Mouse (Mus musculus): ENCODE results near the gene Eef1akmt1.

DNA sequence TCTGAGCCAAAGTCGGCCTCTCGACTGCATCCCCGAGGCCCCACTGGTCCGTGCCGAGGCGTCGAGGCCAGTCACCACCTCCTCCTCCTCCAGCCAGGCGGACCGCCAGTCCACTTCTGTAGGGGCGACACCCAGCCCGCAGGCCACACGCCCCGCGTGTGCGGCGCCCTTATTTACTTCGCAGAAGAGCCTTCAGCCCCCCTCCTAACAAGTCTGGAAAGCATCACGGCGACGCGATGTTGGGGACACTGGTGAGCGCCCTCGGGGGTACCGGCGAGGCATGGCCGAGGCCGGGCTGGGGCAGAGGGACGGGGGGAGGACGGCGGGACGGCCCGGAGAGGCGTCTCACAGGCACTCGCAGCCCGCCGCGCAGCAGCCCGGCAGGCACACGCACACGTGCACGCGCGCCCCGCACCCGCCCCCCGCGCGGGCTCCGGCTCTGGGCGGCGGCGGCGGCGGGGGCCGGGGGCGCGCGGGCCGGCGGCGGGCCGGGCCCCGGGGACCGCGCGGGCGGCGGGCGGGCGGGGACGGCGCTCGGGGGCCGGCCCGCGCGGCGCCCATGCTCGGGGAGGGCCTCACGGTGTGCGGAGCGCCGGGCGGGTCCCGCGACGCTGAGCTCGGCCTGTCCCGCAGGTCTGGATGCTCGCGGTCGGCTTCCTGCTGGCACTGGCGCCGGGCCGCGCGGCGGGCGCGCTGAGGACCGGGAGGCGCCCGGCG lies 46.6 kb downstream of the Eef1akmt1 start, which contains the start of gene Il17d:
- TF ChIP-seq CTCF (IDR thresholded peaks at IDR 0.05; ENCODE audit: insufficient read depth, low read depth, low read length) (no peak), POLR2A (IDR thresholded peaks at IDR 0.05; ENCODE audit: insufficient read depth, low read depth, low read length) (0 out of 2 replicates have a peak, but pooled peaks have one; percentile 28)
